Mouse (Mus musculus) midbrain, embryonic 11.5 days (tissue): ENCODE measurements around the gene Lpo. TPM values are rescaled to one million over a fixed set of nuclear protein-coding genes. Genes with fewer than 3 reads are reported as not detected.

Experiments used
- ATAC-seq: fragments of 200-750 bp; cut with Nextera tagmentation; 2 replicates; pipeline ENCODE4 v1.8.0; 2017; ENCODE audit warnings: moderate TSS enrichment, moderate library complexity; ENCODE audit not compliant: low FRiP score
- DNase-seq: peaks from one replicate; pipeline ENCODE4 v3.0.0; 2015; ENCODE audit warnings: low spot score; ENCODE audit errors: missing footprints
- H3K27ac ChIP-seq: fragments of 300-500 bp; sonication (generic); 2 replicates; pipeline ENCODE4 v1.5.1; 2014; ENCODE audit warnings: low read depth, low read length
- H3K27me3 ChIP-seq: fragments of 300-500 bp; sonication (generic); 2 replicates; pipeline ENCODE4 v1.6.1; 2014; ENCODE audit warnings: mild to moderate bottlenecking, low read length, moderate library complexity, mixed read lengths; ENCODE audit not compliant: control insufficient read depth, insufficient read depth
- H3K36me3 ChIP-seq: fragments of 300-500 bp; sonication (generic); 2 replicates; pipeline ENCODE4 v1.6.1; 2014; ENCODE audit warnings: mild to moderate bottlenecking, low read length, moderate library complexity, mixed read lengths; ENCODE audit not compliant: control insufficient read depth, insufficient read depth
- H3K4me1 ChIP-seq: fragments of 300-500 bp; sonication (generic); 2 replicates; pipeline ENCODE4 v1.6.1; 2014; ENCODE audit warnings: low read length; ENCODE audit not compliant: control insufficient read depth, insufficient read depth
- H3K4me2 ChIP-seq: fragments of 300-500 bp; sonication (generic); 2 replicates; pipeline ENCODE4 v1.6.1; 2014; ENCODE audit warnings: mild to moderate bottlenecking, moderate library complexity
- H3K4me3 ChIP-seq: fragments of 300-500 bp; sonication (generic); 2 replicates; pipeline ENCODE4 v1.5.1; 2014; ENCODE audit warnings: low read depth, low read length
- H3K9ac ChIP-seq: fragments of 300-500 bp; sonication (generic); 2 replicates; pipeline ENCODE4 v1.6.1; 2014; ENCODE audit warnings: low read length
- H3K9me3 ChIP-seq: fragments of 300-500 bp; sonication (generic); 2 replicates; pipeline ENCODE4 v1.6.1; 2016; ENCODE audit warnings: low read length; ENCODE audit not compliant: control insufficient read depth
- whole genome bisulfite sequencing: fragments of 180-500 bp; shearing (Covaris S2); extraction: QIAGEN DNeasy Blood & Tissue Kit; methylation state at CpG from one replicate; pipeline ENCODE4 v1.1.7; 2014; 5-methylcytosine and 5-hydroxymethylcytosine counted together
- polyA plus RNA-seq: library from polyadenylated mRNA; unstranded; fragments of >200 nt; fragmentation: Nextera tagmentation; extraction: Ambion mirVana; gene quantifications from 2 replicates; pipeline ENCODE4 v1.2.1, GENCODE M21; 2014

Lpo gene
- polyA plus RNA-seq, 1 experiment from 2014 or later = 0.27 TPM

- Histone ChIP-seq H3K27ac (no peak overlapping the region), H3K4me2 (no peak overlapping the region), H3K9ac (no peak overlapping the region), H3K4me3 (no peak overlapping the region), H3K36me3 (no peaks in the 10 kb centered on the region), H3K9me3 (no peaks in the 10 kb centered on the region), H3K4me1 (no peaks in the 10 kb centered on the region), H3K27me3 (no peaks in the 10 kb centered on the region)
- WGBS = 86% methylated on average over 6 of the region's 6 CpGs
- ATAC-seq (no peak), DNase-seq (no peak)
Measured at GRCm38 (mm10) chr11:87790088-87790487, 38.0 kb downstream of the Lpo start.

- H3K36me3 ChIP-seq = no peaks in the 10 kb centered on the region
- ATAC-seq (no peak), DNase-seq (no peak)
- no peaks in the 10 kb centered on the region; the same call in none of the 2 replicates for H3K27me3 ChIP-seq
- H3K4me3 ChIP-seq = no peak overlapping the region
- H3K4me2 ChIP-seq = no peak overlapping the region
- no peak overlapping the region for H3K27ac ChIP-seq
- H3K4me1 ChIP-seq = peaks cover 12% of the 10 kb centered on the region
- whole genome bisulfite sequencing = 90% methylated on average over 8 of the region's 8 CpGs
- no peak overlapping the region for H3K9ac ChIP-seq
- H3K9me3 ChIP-seq = no peaks in the 10 kb centered on the region
Measured at GRCm38 (mm10) chr11:87780130-87780529, 48.0 kb downstream of the Lpo start.

- no peak overlapping the region for H3K9ac ChIP-seq
- no peak overlapping the region for H3K27ac ChIP-seq
- H3K9me3 ChIP-seq = no peaks in the 10 kb centered on the region
- H3K4me1 ChIP-seq = peaks cover 12% of the 10 kb centered on the region
- WGBS = 83% methylated on average over 4 of the region's 4 CpGs
- no peak overlapping the region for H3K4me2 ChIP-seq
- no peaks in the 10 kb centered on the region for H3K36me3 ChIP-seq
- no peaks in the 10 kb centered on the region; the same call in none of the 2 replicates for H3K27me3 ChIP-seq
- no peak for DNase-seq
- ATAC-seq = no peak
- H3K4me3 ChIP-seq = no peak overlapping the region
Measured at GRCm38 (mm10) chr11:87779392-87779791, 48.7 kb downstream of the Lpo start.

GRCm38 (mm10) chr11:87778915-87779314 lies 49.2 kb downstream of the Lpo start:
- 0 out of 2 replicates have a peak overlapping the region, but pooled peaks have one; percentile 24 for H3K4me3 ChIP-seq
- no peak overlapping the region for H3K27ac ChIP-seq

GRCm38 (mm10) chr11:87778100-87778765 lies 49.9 kb downstream of the Lpo start:
- Histone ChIP-seq H3K9ac (peak overlapping the region; percentile 63), H3K4me2 (peak overlapping the region; percentile 66), H3K9me3 (no peaks in the 10 kb centered on the region), H3K4me1 (peaks cover 12% of the 10 kb centered on the region), H3K4me3 (peak overlapping the region; percentile 24), H3K27me3 (no peaks in the 10 kb centered on the region; the same call in none of the 2 replicates), H3K27ac (no peak overlapping the region), H3K36me3 (no peaks in the 10 kb centered on the region)
- peak; percentile 86 for ATAC-seq
- DNase-seq = peak; percentile 95
- WGBS = 8% methylated on average over 28 of the region's 32 CpGs

More at GRCm38 (mm10) chr11:87778915-87779314, 49.2 kb downstream of the Lpo start:
- Histone ChIP-seq H3K36me3 (no peaks in the 10 kb centered on the region), H3K27me3 (no peaks in the 10 kb centered on the region; the same call in none of the 2 replicates), H3K4me1 (peaks cover 12% of the 10 kb centered on the region), H3K9me3 (no peaks in the 10 kb centered on the region), H3K9ac (peak overlapping the region; percentile 63), H3K4me2 (peak overlapping the region; percentile 66)
- 0 out of 2 replicates have a peak, but pooled peaks have one; percentile 26 for ATAC-seq
- DNase-seq = no peak
- 38% methylated on average over 12 of the region's 12 CpGs for WGBS

GRCm38 (mm10) chr11:87772354-87772753 lies 55.7 kb downstream of the Lpo start:
- DNase-seq (no peak), ATAC-seq (no peak)
- Histone ChIP-seq H3K9me3 (no peaks in the 10 kb centered on the region), H3K4me2 (no peak overlapping the region), H3K27me3 (no peaks in the 10 kb centered on the region), H3K4me3 (no peak overlapping the region), H3K27ac (no peak overlapping the region), H3K4me1 (no peaks in the 10 kb centered on the region), H3K36me3 (no peaks in the 10 kb centered on the region), H3K9ac (no peak overlapping the region)
- 90% methylated on average over 3 of the region's 3 CpGs for WGBS

GRCm38 (mm10) chr11:87770989-87771388 lies 57.1 kb downstream of the Lpo start:
- H3K9me3 ChIP-seq = no peaks in the 10 kb centered on the region

GRCm38 (mm10) chr11:87768745-87769144 lies 59.3 kb downstream of the Lpo start:
- H3K36me3 ChIP-seq = no peaks in the 10 kb centered on the region
- H3K4me1 ChIP-seq = peaks cover 13% of the 10 kb centered on the region
- no peak for ATAC-seq
- 96% methylated on average over 4 of the region's 4 CpGs for WGBS
- no peak for DNase-seq
- no peak overlapping the region for H3K4me3 ChIP-seq
- H3K9me3 ChIP-seq = no peaks in the 10 kb centered on the region
- no peak overlapping the region for H3K27ac ChIP-seq
- H3K4me2 ChIP-seq = no peak overlapping the region
- no peak overlapping the region for H3K9ac ChIP-seq
- H3K27me3 ChIP-seq = peaks cover 13% of the 10 kb centered on the region

More at GRCm38 (mm10) chr11:87770989-87771388, 57.1 kb downstream of the Lpo start:
- H3K36me3 ChIP-seq = no peaks in the 10 kb centered on the region
- H3K4me1 ChIP-seq = no peaks in the 10 kb centered on the region
- no peak for ATAC-seq
- no peak overlapping the region for H3K4me3 ChIP-seq
- 53% methylated on average over 3 of the region's 3 CpGs for WGBS
- no peak overlapping the region for H3K4me2 ChIP-seq
- H3K27me3 ChIP-seq = peaks cover 2% of the 10 kb centered on the region
- H3K9ac ChIP-seq = no peak overlapping the region
- DNase-seq = peak; percentile 91
- H3K27ac ChIP-seq = no peak overlapping the region

- Histone ChIP-seq H3K27ac (no peak overlapping the region; the same call in none of the 2 replicates), H3K4me2 (peak overlapping the region; percentile 98), H3K4me3 (peak overlapping the region; percentile 48), H3K9ac (peak overlapping the region; percentile 75), H3K4me1 (peaks cover 29% of the 10 kb centered on the region), H3K36me3 (no peaks in the 10 kb centered on the region), H3K9me3 (no peaks in the 10 kb centered on the region), H3K27me3 (peaks cover 48% of the 10 kb centered on the region)
- DNase-seq (peak; percentile 95), ATAC-seq (peak; percentile 60)
- WGBS = under 1% methylated on average over 65 of the region's 65 CpGs
Measured at GRCm38 (mm10) chr11:87763988-87764876, 63.9 kb downstream of the Lpo start.
